Mouse (Mus musculus) midbrain, postnatal 0 days (tissue): Measurements from ENCODE around the gene Cldn4. TPM values are rescaled to one million over a fixed set of nuclear protein-coding genes. Genes with fewer than 3 reads are reported as not detected.
A peak's percentile ranks its signal among the peaks of the same experiment; 100 is the strongest.

Experiments used
- ATAC-seq: fragments of 200-750 bp; cut with Nextera tagmentation; 2 replicates; pipeline ENCODE4 v1.8.0; 2017; ENCODE audit warnings: moderate number of reproducible peaks, mild to moderate bottlenecking, moderate TSS enrichment, moderate library complexity; ENCODE audit not compliant: low FRiP score
- DNase-seq: peaks from one replicate; pipeline ENCODE4 v3.0.0-alpha.2; 2015; ENCODE audit warnings: low spot score
- H3K27ac ChIP-seq: fragments of 300-500 bp; sonication (generic); 2 replicates; pipeline ENCODE4 v1.5.1; 2014; ENCODE audit warnings: low read depth, mild to moderate bottlenecking, low read length, mixed read lengths
- H3K27me3 ChIP-seq: fragments of 300-500 bp; sonication (generic); 2 replicates; pipeline ENCODE4 v1.6.1; 2014; ENCODE audit warnings: low read length, control low read depth, mixed read lengths; ENCODE audit not compliant: insufficient read depth
- H3K36me3 ChIP-seq: fragments of 300-500 bp; sonication (generic); 2 replicates; pipeline ENCODE4 v1.6.1; 2014; ENCODE audit warnings: low read length, control low read depth, mixed read lengths; ENCODE audit not compliant: insufficient read depth
- H3K4me1 ChIP-seq: fragments of 300-500 bp; sonication (generic); 2 replicates; pipeline ENCODE4 v1.6.1; 2014; ENCODE audit warnings: mild to moderate bottlenecking, control low read depth, antibody characterized with exemption, low read length, mixed read lengths; ENCODE audit not compliant: insufficient read depth
- H3K4me2 ChIP-seq: fragments of 300-500 bp; sonication (generic); 2 replicates; pipeline ENCODE4 v1.6.1; 2014; ENCODE audit warnings: low read depth, mild to moderate bottlenecking, low read length, mixed read lengths; ENCODE audit not compliant: poor library complexity, severe bottlenecking
- H3K4me3 ChIP-seq: fragments of 300-500 bp; sonication (generic); 2 replicates; pipeline ENCODE4 v1.5.1; 2014; ENCODE audit warnings: low read depth, mild to moderate bottlenecking, low read length, moderate library complexity
- H3K9ac ChIP-seq: fragments of 300-500 bp; sonication (generic); replicated peaks from 2 replicates; pipeline ENCODE4 v1.6.1; 2014; ENCODE audit warnings: mild to moderate bottlenecking, low read length, moderate library complexity, mixed read lengths; ENCODE audit not compliant: poor library complexity, severe bottlenecking
- H3K9me3 ChIP-seq: fragments of 300-500 bp; sonication (generic); 2 replicates; pipeline ENCODE4 v1.6.1; 2016; ENCODE audit warnings: low read length, control low read depth
- CTCF ChIP-seq: IDR thresholded peaks from 2 replicates; pipeline ENCODE4 v1.5.1; 2016; ENCODE audit warnings: antibody characterized with exemption, mild to moderate bottlenecking
- WGBS: fragments of 180-500 bp; shearing (Covaris S2); extraction: QIAGEN DNeasy Blood & Tissue Kit; methylation state at CpG from one replicate; pipeline ENCODE4 v1.1.7; 2014; 5-methylcytosine and 5-hydroxymethylcytosine counted together
- polyA plus RNA-seq: library from polyadenylated mRNA; unstranded; fragments of >200 nt; fragmentation: Nextera tagmentation; extraction: Ambion mirVana; gene quantifications from 2 replicates; pipeline ENCODE4 v1.2.1, GENCODE M21; 2015
- total RNA-seq: library from RNA; depleted of rRNA; stranded (reverse); fragments of >200 nt; gene quantifications from 2 replicates; pipeline ENCODE4 v1.2.3, GENCODE M21; 2014

Cldn4 gene
- total and polyA plus RNA-seq, 2 experiments from 2014 or later = 0.77 TPM; not detected in 1

- H3K4me1 ChIP-seq = no peaks in the 10 kb centered on the region
- no peaks in the 10 kb centered on the region for H3K9me3 ChIP-seq
- DNase-seq = no peak
- WGBS = 77% methylated on average over 4 of the region's 4 CpGs
- H3K27me3 ChIP-seq = no peaks in the 10 kb centered on the region
- no peak overlapping the region for H3K4me2 ChIP-seq
- no peak for TF ChIP-seq CTCF
- H3K36me3 ChIP-seq = no peaks in the 10 kb centered on the region
- no peak overlapping the region for H3K9ac ChIP-seq
- H3K4me3 ChIP-seq = no peak overlapping the region
- H3K27ac ChIP-seq = no peak overlapping the region
- no peak for ATAC-seq
These were observed 33.0 kb downstream of the Cldn4 start for GRCm38 (mm10) chr5:134913753-134914152.

GRCm38 (mm10) chr5:134913352-134913751 lies 33.4 kb downstream of the Cldn4 start:
- H3K36me3 ChIP-seq = no peaks in the 10 kb centered on the region
- no peak overlapping the region for H3K4me3 ChIP-seq
- no peaks in the 10 kb centered on the region for H3K4me1 ChIP-seq
- no peaks in the 10 kb centered on the region for H3K9me3 ChIP-seq
- no peak overlapping the region for H3K4me2 ChIP-seq
- ATAC-seq (no peak), DNase-seq (no peak)
- WGBS = 78% methylated on average over 3 of the region's 3 CpGs
- no peaks in the 10 kb centered on the region for H3K27me3 ChIP-seq
- TF ChIP-seq CTCF = no peak
- H3K9ac ChIP-seq = no peak overlapping the region
- H3K27ac ChIP-seq = no peak overlapping the region

GRCm38 (mm10) chr5:134911901-134912300 lies 34.8 kb downstream of the Cldn4 start:
- Histone ChIP-seq H3K4me2 (no peak overlapping the region), H3K4me3 (no peak overlapping the region), H3K27me3 (no peaks in the 10 kb centered on the region), H3K36me3 (no peaks in the 10 kb centered on the region), H3K27ac (no peak overlapping the region), H3K4me1 (no peaks in the 10 kb centered on the region), H3K9me3 (no peaks in the 10 kb centered on the region), H3K9ac (no peak overlapping the region)
- no peak for ATAC-seq
- TF ChIP-seq CTCF = no peak
- 94% methylated on average over 2 of the region's 2 CpGs for WGBS
- no peak for DNase-seq

- H3K4me1 ChIP-seq = no peaks in the 10 kb centered on the region
- H3K27me3 ChIP-seq = no peaks in the 10 kb centered on the region
- H3K9ac ChIP-seq = no peak overlapping the region
- H3K4me2 ChIP-seq = no peak overlapping the region
- TF ChIP-seq CTCF = peak; percentile 98
- H3K36me3 ChIP-seq = no peaks in the 10 kb centered on the region
- ATAC-seq = peak; percentile 66
- WGBS = under 1% methylated on average over 13 of the region's 13 CpGs
- H3K4me3 ChIP-seq = no peak overlapping the region
- peak; percentile 89 for DNase-seq
- no peaks in the 10 kb centered on the region for H3K9me3 ChIP-seq
- no peak overlapping the region for H3K27ac ChIP-seq
These were observed 39.6 kb downstream of the Cldn4 start for GRCm38 (mm10) chr5:134907135-134907534.

- no peak within 1 kb of the TSS for H3K4me2 ChIP-seq
- H3K27me3 ChIP-seq = no peaks in the 10 kb centered on the region
- H3K36me3 ChIP-seq = no peaks in the 10 kb centered on the region
- no peak for ATAC-seq
- H3K27ac ChIP-seq = no peak within 1 kb of the TSS
- 79% methylated on average over 6 of the region's 6 CpGs for WGBS
- H3K4me1 ChIP-seq = no peaks in the 10 kb centered on the region
- H3K9ac ChIP-seq = no peak within 1 kb of the TSS
- H3K9me3 ChIP-seq = no peaks in the 10 kb centered on the region
- H3K4me3 ChIP-seq = no peak within 1 kb of the TSS
- DNase-seq = no peak
- no peak for TF ChIP-seq CTCF
These were observed 40.1 kb downstream of the Cldn4 start, which contains the start of gene Tmem270 for GRCm38 (mm10) chr5:134906633-134907032. TSS of gene Tmem270 (minus strand) at chr5:134906733.

- Histone ChIP-seq H3K4me3 (no peak overlapping the region), H3K4me2 (no peak overlapping the region), H3K36me3 (no peaks in the 10 kb centered on the region), H3K4me1 (no peaks in the 10 kb centered on the region), H3K9me3 (no peaks in the 10 kb centered on the region), H3K27me3 (no peaks in the 10 kb centered on the region), H3K9ac (no peak overlapping the region), H3K27ac (no peak overlapping the region)
- ATAC-seq = no peak
- WGBS = 80% methylated on average over 8 of the region's 8 CpGs
- DNase-seq = no peak
- no peak for TF ChIP-seq CTCF
These were observed 45.1 kb downstream of the Cldn4 start for GRCm38 (mm10) chr5:134901644-134902027.
